ENCODE assay signal across 8 mouse cellular contexts in the genomic region with DNA sequence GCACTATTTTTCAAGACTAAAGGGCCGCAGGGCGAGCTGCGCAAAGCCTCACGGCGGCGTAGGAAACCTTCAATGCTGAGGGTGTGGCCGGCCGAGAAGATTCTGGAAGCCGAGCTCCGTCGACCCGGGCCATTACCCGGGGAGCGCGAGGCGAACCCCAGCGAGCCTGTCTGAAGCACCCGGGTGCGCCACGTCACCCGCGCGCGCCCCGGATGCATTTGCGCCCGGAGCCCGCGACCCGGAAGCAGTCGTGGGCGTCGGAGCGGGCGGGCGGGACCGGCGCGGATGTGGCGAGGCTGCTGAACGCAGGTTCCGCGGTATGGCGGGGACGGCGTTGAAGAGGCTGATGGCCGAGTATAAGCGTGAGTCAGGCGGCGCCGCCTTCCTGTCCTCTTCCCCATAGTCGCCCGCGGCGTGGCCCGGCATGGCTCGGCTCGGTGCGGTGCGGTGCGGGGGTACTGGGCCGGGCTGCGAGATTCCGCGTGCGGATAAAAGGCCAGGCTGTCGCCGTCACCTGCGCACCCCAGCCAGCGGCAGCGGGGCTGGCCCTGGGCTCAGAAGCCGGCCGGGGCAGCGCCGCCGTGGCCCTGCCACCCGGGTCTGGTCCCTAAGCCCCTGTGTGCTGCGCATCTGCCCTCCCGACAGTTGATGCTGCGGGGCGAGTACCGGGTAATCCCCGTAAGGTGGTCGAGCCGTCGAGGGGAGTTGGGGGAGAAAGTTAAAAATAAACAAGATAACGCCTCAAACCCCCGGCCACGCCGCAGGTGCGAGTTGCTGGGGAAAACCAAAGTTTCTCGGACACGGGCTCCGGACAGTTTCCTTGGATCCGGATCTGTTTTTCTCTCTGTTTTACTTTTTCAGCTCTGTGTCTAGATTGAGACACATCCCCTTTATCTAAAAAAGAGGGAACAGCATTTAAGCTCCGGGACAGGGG. TPM values are rescaled to one million over a fixed set of nuclear protein-coding genes. Genes with fewer than 3 reads are reported as not detected.
DNase-seq lines count a peak whose midpoint lies in the region; ATAC-seq lines count a peak whose summit lies in the region.

TSS of gene Ube2g2 (plus strand) at position 221 of the 934 bp plus-strand sequence.

- peak within 1 kb of the TSS; percentile 79 for H3K4me2 ChIP-seq in hindbrain, embryonic 13.5 days

- H3K27me3 ChIP-seq in hindbrain, embryonic 13.5 days: no peaks in the 10 kb centered on the region

- peak; percentile 95 for DNase-seq in T-cell, adult 2 months (ENCODE audit: low spot score)
- peak; percentile 96 to 97 for DNase-seq in cerebellum, postnatal 14 days
- DNase-seq in frontal cortex, postnatal 25 days (ENCODE audit: low spot score in 2 of 2): peak; percentile 74 to 88
- DNase-seq in left cerebral cortex, adult 11 months (ENCODE audit: low spot score): peak; percentile 84
- DNase-seq in lung, postnatal 36 days: peak; percentile 94
- peak; percentile 92 for DNase-seq in retina, embryonic 14.5 days (ENCODE audit: low spot score)
- DNase-seq in thymus, postnatal 36 days: peak; percentile 94 to 95

- peak within 1 kb of the TSS; percentile 87 for H3K4me3 ChIP-seq in hindbrain, embryonic 13.5 days

- H3K27ac ChIP-seq in hindbrain, embryonic 13.5 days: peak within 1 kb of the TSS; percentile 89

- H3K9me3 ChIP-seq in hindbrain, embryonic 13.5 days: no peaks in the 10 kb centered on the region

- peaks cover 45% of the 10 kb centered on the region for H3K4me1 ChIP-seq in hindbrain, embryonic 13.5 days (replicated peaks)

- ATAC-seq in hindbrain, embryonic 13.5 days (ENCODE audit: low FRiP score): peak; percentile 92

- WGBS in hindbrain, embryonic 13.5 days: under 1% methylated on average over 94 of the region's 96 CpGs

- peak within 1 kb of the TSS; percentile 98 for H3K9ac ChIP-seq in hindbrain, embryonic 13.5 days

- H3K36me3 ChIP-seq in hindbrain, embryonic 13.5 days: peaks cover 14% of the 10 kb centered on the region

RNA-seq across cellular contexts. Expression of gene Ube2g2, which starts in this region (rescaled TPM):
- polyA plus RNA-seq in hindbrain, embryonic 13.5 days (2015; fragmentation: Nextera tagmentation; extraction: Ambion mirVana): 94.5 and 95.0 TPM in 2 replicates

Comparison
In these comparisons a context has a peak if more than half of its experiments do, and no peak if none do; other contexts are left out.
1. Peak in every context shown above with its lines: DNase-seq, ATAC-seq, H3K4me3 ChIP-seq and H3K27ac ChIP-seq.